Mouse (Mus musculus) heart, embryonic 16.5 days (tissue): ENCODE data around the gene Lemd2. TPM values are rescaled to one million over a fixed set of nuclear protein-coding genes. Genes with fewer than 3 reads are reported as not detected.

Experiments used
- ATAC-seq: fragments of 200-750 bp; cut with Nextera tagmentation; replicated peaks from 2 replicates; pipeline ENCODE4 v1.8.0; 2017; ENCODE audit warnings: moderate number of reproducible peaks; ENCODE audit not compliant: insufficient read depth, low FRiP score; ENCODE audit errors: extremely low read depth
- H3K27ac ChIP-seq: fragments of 300-500 bp; sonication (generic); 2 replicates; pipeline ENCODE4 v1.5.1; 2014; ENCODE audit warnings: mild to moderate bottlenecking, low read length, control low read depth, moderate library complexity
- H3K27me3 ChIP-seq: fragments of 300-500 bp; sonication (generic); 2 replicates; pipeline ENCODE4 v1.6.1; 2014; ENCODE audit warnings: low read length, mixed read lengths; ENCODE audit not compliant: control insufficient read depth, insufficient read depth
- H3K36me3 ChIP-seq: fragments of 300-500 bp; sonication (generic); 2 replicates; pipeline ENCODE4 v1.6.1; 2014; ENCODE audit not compliant: control insufficient read depth, insufficient read depth
- H3K4me1 ChIP-seq: fragments of 300-500 bp; sonication (generic); 2 replicates; pipeline ENCODE4 v1.6.1; 2014; ENCODE audit warnings: low read length, mixed read lengths; ENCODE audit not compliant: control insufficient read depth, insufficient read depth
- H3K4me2 ChIP-seq: fragments of 300-500 bp; sonication (generic); 2 replicates; pipeline ENCODE4 v1.6.1; 2014; ENCODE audit warnings: low read depth, mild to moderate bottlenecking, control low read depth, low read length
- H3K4me3 ChIP-seq: fragments of 300-500 bp; sonication (generic); 2 replicates; pipeline ENCODE4 v1.5.1; 2014; ENCODE audit warnings: mild to moderate bottlenecking, control low read depth, low read length
- H3K9ac ChIP-seq: fragments of 300-500 bp; sonication (generic); 2 replicates; pipeline ENCODE4 v1.6.1; 2014; ENCODE audit warnings: low read length, control low read depth
- H3K9me3 ChIP-seq: fragments of 300-500 bp; sonication (generic); replicated peaks from 2 replicates; pipeline ENCODE4 v1.6.1; 2016; ENCODE audit warnings: low read length; ENCODE audit not compliant: control insufficient read depth
- WGBS: fragments of 180-500 bp; shearing (Covaris S2); extraction: QIAGEN DNeasy Blood & Tissue Kit; methylation state at CpG from one replicate; pipeline ENCODE4 v1.1.7; 2014; 5-methylcytosine and 5-hydroxymethylcytosine counted together
- polyA plus RNA-seq: library from polyadenylated mRNA; unstranded; fragments of >200 nt; fragmentation: Nextera tagmentation; extraction: Ambion mirVana; gene quantifications from 2 replicates; pipeline ENCODE4 v1.2.1, GENCODE M21; 2015

The Lemd2 gene
- polyA plus RNA-seq, 1 experiment from 2014 or later = 6.3 TPM

- H3K27ac ChIP-seq = no peak overlapping the region
- no peak overlapping the region for H3K4me2 ChIP-seq
- no peaks in the 10 kb centered on the region for H3K36me3 ChIP-seq
- no peaks in the 10 kb centered on the region; the same call in 1 of the 2 replicates for H3K9me3 ChIP-seq
- H3K4me1 ChIP-seq = no peaks in the 10 kb centered on the region
- ATAC-seq = no peak
- H3K4me3 ChIP-seq = no peak overlapping the region
- H3K27me3 ChIP-seq = no peaks in the 10 kb centered on the region
- no peak overlapping the region for H3K9ac ChIP-seq
- WGBS = 46% methylated on average over 14 of the region's 14 CpGs
Measured at GRCm38 (mm10) chr17:27175196-27175874, 28.9 kb downstream of the Lemd2 start.

GRCm38 (mm10) chr17:27173715-27174114 is 30.6 kb downstream of the Lemd2 start:
- H3K9ac ChIP-seq = no peak overlapping the region
- 70% methylated on average over 3 of the region's 3 CpGs for WGBS
- H3K27ac ChIP-seq = no peak overlapping the region
- no peak overlapping the region for H3K4me3 ChIP-seq
- H3K4me2 ChIP-seq = no peak overlapping the region
- ATAC-seq = no peak
- H3K36me3 ChIP-seq = no peaks in the 10 kb centered on the region
- no peaks in the 10 kb centered on the region for H3K27me3 ChIP-seq
- H3K4me1 ChIP-seq = no peaks in the 10 kb centered on the region
- H3K9me3 ChIP-seq = no peaks in the 10 kb centered on the region; the same call in 1 of the 2 replicates

GRCm38 (mm10) chr17:27172459-27172858 is 31.8 kb downstream of the Lemd2 start:
- Histone ChIP-seq H3K4me3 (no peak overlapping the region), H3K9me3 (no peaks in the 10 kb centered on the region), H3K4me2 (no peak overlapping the region), H3K4me1 (no peaks in the 10 kb centered on the region), H3K27me3 (no peaks in the 10 kb centered on the region), H3K9ac (no peak overlapping the region), H3K27ac (no peak overlapping the region), H3K36me3 (no peaks in the 10 kb centered on the region)
- no peak for ATAC-seq
- WGBS = 72% methylated on average over 9 of the region's 9 CpGs

GRCm38 (mm10) chr17:27171121-27171520 is 33.1 kb downstream of the Lemd2 start:
- Histone ChIP-seq H3K9ac (no peak overlapping the region), H3K4me2 (no peak overlapping the region), H3K4me3 (no peak overlapping the region), H3K9me3 (no peaks in the 10 kb centered on the region), H3K36me3 (no peaks in the 10 kb centered on the region), H3K27ac (no peak overlapping the region), H3K27me3 (no peaks in the 10 kb centered on the region), H3K4me1 (no peaks in the 10 kb centered on the region)
- 68% methylated on average over 5 of the region's 5 CpGs for WGBS
- ATAC-seq = no peak

- Histone ChIP-seq H3K27me3 (no peaks in the 10 kb centered on the region), H3K9me3 (no peaks in the 10 kb centered on the region), H3K9ac (no peak overlapping the region), H3K4me1 (no peaks in the 10 kb centered on the region), H3K36me3 (no peaks in the 10 kb centered on the region), H3K4me2 (no peak overlapping the region), H3K4me3 (no peak overlapping the region), H3K27ac (no peak overlapping the region)
- no peak for ATAC-seq
- 72% methylated on average over 11 of the region's 11 CpGs for WGBS
Measured at GRCm38 (mm10) chr17:27169952-27170695, 34.1 kb downstream of the Lemd2 start.

GRCm38 (mm10) chr17:27168569-27168968 is 35.7 kb downstream of the Lemd2 start:
- ATAC-seq = no peak
- Histone ChIP-seq H3K27ac (no peak overlapping the region), H3K4me2 (no peak overlapping the region), H3K4me3 (no peak overlapping the region), H3K27me3 (no peaks in the 10 kb centered on the region), H3K9me3 (no peaks in the 10 kb centered on the region), H3K4me1 (no peaks in the 10 kb centered on the region), H3K36me3 (no peaks in the 10 kb centered on the region), H3K9ac (no peak overlapping the region)
- 88% methylated on average over 4 of the region's 4 CpGs for WGBS

GRCm38 (mm10) chr17:27167545-27167944 is 36.7 kb downstream of the Lemd2 start, which contains the start of gene Ip6k3:
Ip6k3 (minus strand) TSS chr17:27167795.
- no peaks in the 10 kb centered on the region for H3K9me3 ChIP-seq
- WGBS = 28% methylated on average over 4 of the region's 4 CpGs
- no peak within 1 kb of the TSS for H3K4me3 ChIP-seq
- no peak within 1 kb of the TSS for H3K9ac ChIP-seq
- H3K27ac ChIP-seq = no peak within 1 kb of the TSS
- H3K4me1 ChIP-seq = no peaks in the 10 kb centered on the region
- no peak within 1 kb of the TSS for H3K4me2 ChIP-seq
- H3K27me3 ChIP-seq = no peaks in the 10 kb centered on the region
- no peaks in the 10 kb centered on the region for H3K36me3 ChIP-seq
- peak; percentile 58; the same call in 1 of the 2 replicates for ATAC-seq

- Histone ChIP-seq H3K27me3 (no peaks in the 10 kb centered on the region), H3K36me3 (no peaks in the 10 kb centered on the region), H3K9me3 (no peaks in the 10 kb centered on the region), H3K27ac (no peak overlapping the region), H3K4me1 (no peaks in the 10 kb centered on the region), H3K4me3 (no peak overlapping the region), H3K9ac (no peak overlapping the region), H3K4me2 (no peak overlapping the region)
- 74% methylated on average over 6 of the region's 6 CpGs for WGBS
- no peak for ATAC-seq
Measured at GRCm38 (mm10) chr17:27166901-27167300, 37.4 kb downstream of the Lemd2 start.

GRCm38 (mm10) chr17:27165054-27165773 is 39.1 kb downstream of the Lemd2 start:
- Histone ChIP-seq H3K4me1 (0 out of 2 replicates have a peak, but pooled peaks cover 8% of the 10 kb centered on the region), H3K4me3 (no peak overlapping the region), H3K9ac (no peak overlapping the region), H3K27ac (no peak overlapping the region), H3K36me3 (no peaks in the 10 kb centered on the region), H3K9me3 (no peaks in the 10 kb centered on the region), H3K4me2 (no peak overlapping the region), H3K27me3 (no peaks in the 10 kb centered on the region)
- no peak for ATAC-seq
- WGBS = 59% methylated on average over 8 of the region's 8 CpGs
